Mouse (Mus musculus) spleen, adult 2 months (tissue): ENCODE measurements around the gene Nr2f1.

Source experiments
- CTCF ChIP-seq: fragments of 200-500 bp; IDR thresholded peaks from 2 replicates; pipeline ENCODE4 v1.5.1; 2011; ENCODE audit warnings: mild to moderate bottlenecking, inconsistent platforms; ENCODE audit not compliant: insufficient read depth, insufficient read length, insufficient replicate concordance; ENCODE audit errors: extremely low read depth
- POLR2A ChIP-seq: fragments of 200-500 bp; IDR thresholded peaks from 2 replicates; pipeline ENCODE4 v1.6.1; 2011; ENCODE audit warnings: low read depth, low read length, inconsistent platforms

DNA sequence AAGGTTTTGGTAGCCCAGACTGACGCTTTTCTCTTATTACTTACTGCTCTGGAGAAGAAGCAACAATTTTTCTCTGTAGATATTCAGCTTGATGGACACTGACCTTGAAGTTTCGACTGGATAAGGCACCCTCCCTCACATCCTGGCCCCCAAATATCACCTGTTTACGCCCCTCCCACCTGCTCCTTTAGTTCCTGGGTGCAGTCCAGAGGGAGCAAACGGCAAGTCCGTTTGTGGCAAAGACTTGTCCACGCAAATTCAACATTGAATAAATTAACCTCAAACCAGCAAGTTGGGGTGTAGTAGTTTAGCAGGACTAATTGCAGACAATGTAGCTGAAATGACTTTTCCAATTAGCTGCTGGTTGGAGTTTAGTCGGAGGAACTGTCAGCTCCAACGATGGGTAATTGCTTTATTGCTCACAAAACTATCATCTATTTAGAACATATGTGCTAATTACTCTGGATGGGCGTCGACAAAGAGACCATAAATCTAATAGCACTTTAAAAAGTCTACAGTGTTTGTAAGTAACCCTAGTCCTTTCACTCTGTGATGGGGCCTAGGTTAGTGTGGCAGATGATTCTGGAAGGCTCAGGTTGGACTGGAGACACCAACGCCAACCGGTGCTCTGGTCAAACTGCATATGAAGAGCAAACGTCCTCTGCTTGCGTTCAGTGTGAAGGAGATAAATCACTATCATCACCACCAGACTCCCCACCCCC lies 9.3 kb upstream of the Nr2f1 start:
- TF ChIP-seq POLR2A (no peak), CTCF (no peak)
